Mouse (Mus musculus): ENCODE measurements at regions not wholly inside any gene's neighbourhood (a gene's known extent, or its start where the extent isn't known, plus 50 kb on each side); places are given as distances from the start of the nearest gene placed in this dataset.
A peak's percentile ranks its signal among the peaks of the same experiment; 100 is the strongest.

DNA sequence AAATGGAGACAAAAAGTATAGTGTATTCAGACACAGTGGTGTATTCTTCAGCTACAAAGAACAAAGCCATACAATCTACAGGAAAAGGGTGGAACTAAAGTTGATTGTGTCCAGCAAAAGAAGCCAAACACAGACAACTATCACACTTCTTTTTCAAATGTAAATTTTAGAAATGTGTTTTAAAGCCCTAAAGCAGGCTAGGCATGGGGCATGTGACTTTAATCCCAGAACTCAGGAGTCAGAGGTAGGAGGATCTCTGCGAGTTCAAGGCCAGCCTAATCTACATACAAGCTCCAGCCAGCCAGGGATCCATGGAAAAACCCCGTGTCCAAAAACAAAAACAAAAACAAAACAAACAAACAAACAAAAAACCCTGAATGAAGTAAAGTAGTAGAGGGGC is 89.9 kb upstream of the Nt5e start:
- Histone ChIP-seq H3K9me3 (replicated peaks) (no peaks in the 10 kb centered on the region), H3K36me3 (replicated peaks) (no peaks in the 10 kb centered on the region), H3K4me1 (ENCODE audit: insufficient read depth, low read depth, low read length) (peaks cover 3% of the 10 kb centered on the region; the same call in 1 of the 2 replicates), H3K27me3 (ENCODE audit: insufficient read depth, low read length) (0 out of 2 replicates have a peak, but pooled peaks cover 3% of the 10 kb centered on the region), H3K4me3 (ENCODE audit: low read depth, low read length) (no peak overlapping the region)
- TF ChIP-seq TAL1 (conservative IDR thresholded peaks at IDR 0.05; ENCODE audit: low read depth, low read length) (no peak), CTCF (IDR thresholded peaks at IDR 0.05; ENCODE audit: low read depth, low read length) (no peak), POLR2AphosphoS5 (IDR thresholded peaks at IDR 0.05; ENCODE audit: insufficient replicate concordance, low read depth, low read length) (no peak), GATA1 (IDR thresholded peaks at IDR 0.05; ENCODE audit: borderline replicate concordance, low read length) (no peak), GATA2 (IDR thresholded peaks at IDR 0.05; ENCODE audit: borderline replicate concordance, low read depth, low read length) (no peak)
- ATAC-seq (ENCODE audit: extremely low read depth, insufficient number of reproducible peaks, low FRiP score, poor library complexity, severe bottlenecking) (no peak), DNase-seq (ENCODE audit: low spot score) (no peak)

DNA sequence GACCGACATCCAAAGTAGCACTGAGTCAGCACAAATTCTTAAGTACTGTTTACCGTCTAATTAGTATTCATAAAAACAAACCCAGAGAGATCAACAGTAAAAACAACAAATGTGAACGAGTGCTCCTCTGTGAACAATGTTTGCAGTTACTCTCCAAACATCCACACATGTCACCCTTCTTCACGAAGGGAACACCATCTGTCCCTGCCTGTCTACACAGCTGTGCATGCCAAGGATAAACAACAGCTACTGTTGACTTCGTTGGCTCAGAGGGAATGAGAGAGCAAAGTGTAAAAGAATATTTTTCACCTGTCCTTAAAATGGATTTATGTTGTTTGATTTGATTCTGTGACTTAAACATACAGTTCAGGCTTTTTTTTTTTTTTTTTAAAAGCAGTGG is 88.7 kb upstream of the Nt5e start:
- DNase-seq (ENCODE audit: low spot score) (no peak), ATAC-seq (ENCODE audit: extremely low read depth, insufficient number of reproducible peaks, low FRiP score, poor library complexity, severe bottlenecking) (no peak)
- no peak for TF ChIP-seq POLR2AphosphoS5 (IDR thresholded peaks at IDR 0.05; ENCODE audit: insufficient replicate concordance, low read depth, low read length)
- TF ChIP-seq GATA1 (IDR thresholded peaks at IDR 0.05; ENCODE audit: borderline replicate concordance, low read length) = no peak
- no peak for TF ChIP-seq CTCF (IDR thresholded peaks at IDR 0.05; ENCODE audit: low read depth, low read length)
- no peak for TF ChIP-seq TAL1 (conservative IDR thresholded peaks at IDR 0.05; ENCODE audit: low read depth, low read length)
- TF ChIP-seq GATA2 (IDR thresholded peaks at IDR 0.05; ENCODE audit: borderline replicate concordance, low read depth, low read length) = no peak
- Histone ChIP-seq H3K36me3 (replicated peaks) (no peaks in the 10 kb centered on the region), H3K27me3 (ENCODE audit: insufficient read depth, low read length) (0 out of 2 replicates have a peak, but pooled peaks cover 3% of the 10 kb centered on the region), H3K4me1 (ENCODE audit: insufficient read depth, low read depth, low read length) (peaks cover 3% of the 10 kb centered on the region; the same call in 1 of the 2 replicates), H3K9me3 (replicated peaks) (no peaks in the 10 kb centered on the region), H3K4me3 (ENCODE audit: low read depth, low read length) (no peak overlapping the region)

DNA sequence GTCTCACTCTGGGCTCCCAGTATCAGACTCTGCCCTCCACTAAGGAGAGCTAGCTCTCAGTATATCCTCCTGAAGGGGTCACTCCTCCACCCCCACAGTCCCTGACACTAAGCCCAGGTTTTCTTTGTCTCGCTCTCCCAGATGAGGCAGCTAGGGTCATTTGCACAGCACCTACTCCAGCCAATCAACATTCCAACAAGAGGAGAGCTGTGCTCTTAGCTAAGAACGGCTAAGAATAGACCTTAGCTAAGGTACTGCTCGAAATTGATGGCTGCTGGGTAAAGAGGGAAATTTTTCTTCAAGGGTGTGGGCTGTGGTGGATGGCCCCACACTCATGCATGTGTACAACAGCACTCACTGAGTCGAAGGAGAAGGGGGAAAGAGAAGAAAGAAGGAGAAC is 86.3 kb upstream of the Nt5e start:
- Histone ChIP-seq H3K9me3 (replicated peaks) (no peaks in the 10 kb centered on the region), H3K36me3 (replicated peaks) (no peaks in the 10 kb centered on the region), H3K4me1 (ENCODE audit: insufficient read depth, low read depth, low read length) (peaks cover 3% of the 10 kb centered on the region; the same call in 1 of the 2 replicates), H3K4me3 (ENCODE audit: low read depth, low read length) (no peak overlapping the region), H3K27me3 (ENCODE audit: insufficient read depth, low read length) (0 out of 2 replicates have a peak, but pooled peaks cover 3% of the 10 kb centered on the region)
- ATAC-seq (ENCODE audit: extremely low read depth, insufficient number of reproducible peaks, low FRiP score, poor library complexity, severe bottlenecking) (no peak), DNase-seq (ENCODE audit: low spot score) (no peak)
- TF ChIP-seq CTCF (IDR thresholded peaks at IDR 0.05; ENCODE audit: low read depth, low read length) (no peak), POLR2AphosphoS5 (IDR thresholded peaks at IDR 0.05; ENCODE audit: insufficient replicate concordance, low read depth, low read length) (no peak), TAL1 (conservative IDR thresholded peaks at IDR 0.05; ENCODE audit: low read depth, low read length) (no peak), GATA1 (IDR thresholded peaks at IDR 0.05; ENCODE audit: borderline replicate concordance, low read length) (no peak), GATA2 (IDR thresholded peaks at IDR 0.05; ENCODE audit: borderline replicate concordance, low read depth, low read length) (no peak)

DNA sequence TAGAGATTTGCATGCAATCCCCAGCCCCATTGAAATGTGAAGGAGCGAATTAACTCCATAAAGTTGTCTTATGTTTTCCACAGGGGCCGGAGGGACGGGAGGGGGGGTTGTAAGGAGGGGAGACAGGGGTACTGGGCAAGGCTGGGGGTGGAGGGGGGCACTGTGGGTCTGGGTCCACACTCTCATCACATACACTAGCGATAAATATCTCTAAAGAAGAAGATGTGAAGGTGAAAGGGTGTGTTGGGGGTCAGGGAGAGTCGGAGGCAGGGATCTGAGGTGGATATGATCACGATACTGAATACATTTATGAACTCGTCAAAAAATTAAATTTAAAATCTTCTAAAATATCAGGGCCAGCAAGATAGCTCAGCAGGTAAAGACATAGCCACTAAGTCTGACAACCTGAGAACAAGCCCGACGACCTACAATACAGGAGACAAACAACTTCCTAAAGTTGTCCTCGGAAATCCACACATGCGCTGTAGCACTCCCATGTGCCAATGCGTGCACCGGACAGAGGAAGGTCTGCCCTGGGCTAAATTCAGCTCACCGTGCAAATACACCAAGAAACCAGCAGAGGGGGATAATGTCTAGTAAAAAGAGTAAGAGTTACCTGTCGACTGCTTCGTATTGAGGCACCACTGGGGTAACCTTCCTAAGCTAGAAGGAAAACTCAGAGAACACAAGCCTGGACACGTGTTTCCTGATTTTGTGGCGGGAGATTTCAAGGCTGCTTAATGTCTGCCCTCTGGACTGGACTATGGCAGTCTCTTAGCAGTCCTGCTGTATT is 85.6 kb upstream of the Nt5e start:
- no peaks in the 10 kb centered on the region for H3K36me3 ChIP-seq (replicated peaks)
- ATAC-seq (ENCODE audit: extremely low read depth, insufficient number of reproducible peaks, low FRiP score, poor library complexity, severe bottlenecking) (peak; percentile 73), DNase-seq (ENCODE audit: low spot score) (peak; percentile 33)
- H3K4me3 ChIP-seq (ENCODE audit: low read depth, low read length) = no peak overlapping the region
- H3K9me3 ChIP-seq (replicated peaks) = no peaks in the 10 kb centered on the region
- H3K27me3 ChIP-seq (ENCODE audit: insufficient read depth, low read length) = 0 out of 2 replicates have a peak, but pooled peaks cover 3% of the 10 kb centered on the region
- peaks cover 3% of the 10 kb centered on the region; the same call in 1 of the 2 replicates for H3K4me1 ChIP-seq (ENCODE audit: insufficient read depth, low read depth, low read length)
- TF ChIP-seq TAL1 (conservative IDR thresholded peaks at IDR 0.05; ENCODE audit: low read depth, low read length) = no peak
- no peak for TF ChIP-seq GATA1 (IDR thresholded peaks at IDR 0.05; ENCODE audit: borderline replicate concordance, low read length)
- no peak for TF ChIP-seq GATA2 (IDR thresholded peaks at IDR 0.05; ENCODE audit: borderline replicate concordance, low read depth, low read length)
- TF ChIP-seq CTCF (IDR thresholded peaks at IDR 0.05; ENCODE audit: low read depth, low read length) = no peak; the same call in 1 of the 2 replicates
- no peak for TF ChIP-seq POLR2AphosphoS5 (IDR thresholded peaks at IDR 0.05; ENCODE audit: insufficient replicate concordance, low read depth, low read length)

DNA sequence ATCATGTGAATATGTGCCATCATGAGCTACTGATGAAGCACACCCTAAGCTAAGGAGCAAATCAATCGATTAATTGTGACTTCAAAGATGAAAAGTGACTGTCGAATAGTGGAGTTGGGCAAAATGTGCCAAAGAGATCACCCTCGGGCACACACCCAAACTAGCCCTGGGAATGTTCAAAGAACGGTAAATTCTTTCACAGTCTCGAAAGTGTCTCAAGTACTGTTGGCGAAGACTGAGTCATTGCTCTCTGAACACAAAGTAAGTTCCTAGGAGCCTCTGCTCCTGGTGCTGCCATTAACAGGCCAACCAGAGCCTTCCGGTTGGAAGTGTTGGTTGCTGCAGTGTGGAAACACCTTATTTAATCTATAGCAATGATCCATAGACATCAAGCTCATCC is 84.5 kb upstream of the Nt5e start:
- DNase-seq (ENCODE audit: low spot score) = no peak
- Histone ChIP-seq H3K4me3 (ENCODE audit: low read depth, low read length) (no peak overlapping the region), H3K9me3 (replicated peaks) (no peaks in the 10 kb centered on the region), H3K4me1 (ENCODE audit: insufficient read depth, low read depth, low read length) (peaks cover 3% of the 10 kb centered on the region; the same call in 1 of the 2 replicates), H3K27me3 (ENCODE audit: insufficient read depth, low read length) (0 out of 2 replicates have a peak, but pooled peaks cover 3% of the 10 kb centered on the region), H3K36me3 (replicated peaks) (no peaks in the 10 kb centered on the region)
- TF ChIP-seq GATA1 (IDR thresholded peaks at IDR 0.05; ENCODE audit: borderline replicate concordance, low read length) (no peak), TAL1 (conservative IDR thresholded peaks at IDR 0.05; ENCODE audit: low read depth, low read length) (no peak), GATA2 (IDR thresholded peaks at IDR 0.05; ENCODE audit: borderline replicate concordance, low read depth, low read length) (no peak), POLR2AphosphoS5 (IDR thresholded peaks at IDR 0.05; ENCODE audit: insufficient replicate concordance, low read depth, low read length) (no peak), CTCF (IDR thresholded peaks at IDR 0.05; ENCODE audit: low read depth, low read length) (no peak)
- no peak for ATAC-seq (ENCODE audit: extremely low read depth, insufficient number of reproducible peaks, low FRiP score, poor library complexity, severe bottlenecking)

DNA sequence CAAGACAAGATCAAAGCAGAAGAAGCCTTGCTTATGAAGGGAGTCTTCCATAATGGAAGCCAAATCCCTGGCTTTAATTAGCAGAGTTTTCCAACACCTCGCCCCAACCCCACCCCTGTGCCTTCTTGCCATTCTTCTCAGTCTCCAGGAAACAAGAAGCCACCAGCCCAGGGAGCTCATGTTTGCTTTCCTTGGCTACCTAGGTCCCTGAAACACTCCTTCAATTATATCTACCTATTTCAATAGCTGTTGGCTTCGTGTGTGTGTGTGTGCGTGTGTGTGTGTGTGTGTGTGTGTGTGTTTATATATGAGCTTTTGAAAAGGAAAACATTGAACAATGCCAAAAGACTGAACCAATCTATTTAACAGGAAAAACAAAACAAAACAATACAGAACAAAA is 82.5 kb upstream of the Nt5e start:
- Histone ChIP-seq H3K9me3 (replicated peaks) (no peaks in the 10 kb centered on the region), H3K4me3 (ENCODE audit: low read depth, low read length) (no peak overlapping the region), H3K4me1 (ENCODE audit: insufficient read depth, low read depth, low read length) (peaks cover 3% of the 10 kb centered on the region; the same call in 1 of the 2 replicates), H3K36me3 (replicated peaks) (no peaks in the 10 kb centered on the region), H3K27me3 (ENCODE audit: insufficient read depth, low read length) (0 out of 2 replicates have a peak, but pooled peaks cover 3% of the 10 kb centered on the region)
- DNase-seq (ENCODE audit: low spot score) (no peak), ATAC-seq (ENCODE audit: extremely low read depth, insufficient number of reproducible peaks, low FRiP score, poor library complexity, severe bottlenecking) (no peak)
- TF ChIP-seq GATA1 (IDR thresholded peaks at IDR 0.05; ENCODE audit: borderline replicate concordance, low read length) (no peak), TAL1 (conservative IDR thresholded peaks at IDR 0.05; ENCODE audit: low read depth, low read length) (no peak), GATA2 (IDR thresholded peaks at IDR 0.05; ENCODE audit: borderline replicate concordance, low read depth, low read length) (no peak), CTCF (IDR thresholded peaks at IDR 0.05; ENCODE audit: low read depth, low read length) (no peak), POLR2AphosphoS5 (IDR thresholded peaks at IDR 0.05; ENCODE audit: insufficient replicate concordance, low read depth, low read length) (no peak)
